Mouse (Mus musculus) lung, adult 2 months (tissue): ENCODE data around the gene Clic3. TPM values are rescaled to one million over a fixed set of nuclear protein-coding genes. Genes with fewer than 3 reads are reported as not detected.

ENCODE experiments used
- DNase-seq: peaks from one replicate; pipeline ENCODE4 v3.0.0; 2022
- H3K4me1 ChIP-seq: fragments of 200-500 bp; 2 replicates; pipeline ENCODE4 v1.6.1; 2011; ENCODE audit warnings: low read length; ENCODE audit not compliant: control insufficient read depth, insufficient read depth
- H3K4me3 ChIP-seq: fragments of 200-500 bp; replicated peaks from 2 replicates; pipeline ENCODE3; 2011; ENCODE audit warnings: low read depth, mild to moderate bottlenecking, control low read depth, low read length; ENCODE audit errors: extremely low read depth
- CTCF ChIP-seq: fragments of 200-500 bp; IDR thresholded peaks from 2 replicates; pipeline ENCODE4 v1.5.1; 2011; ENCODE audit warnings: mild to moderate bottlenecking, low read length, control low read depth; ENCODE audit not compliant: insufficient read depth
- POLR2A ChIP-seq: fragments of 200-500 bp; IDR thresholded peaks from 2 replicates; pipeline ENCODE4 v1.6.1; 2011; ENCODE audit warnings: low read depth, mild to moderate bottlenecking, control low read depth, low read length, borderline replicate concordance; ENCODE audit errors: extremely low read depth
- WGBS: fragments of 180-500 bp; shearing (Covaris S2); methylation state at CpG from one replicate; pipeline ENCODE4 v1.1.7; 2018; 5-methylcytosine and 5-hydroxymethylcytosine counted together
- polyA plus RNA-seq: library from polyadenylated mRNA; depleted of rRNA; stranded (reverse); fragments of >200 nt; gene quantifications from 2 replicates; pipeline ENCODE4 v1.2.3, GENCODE M21; 2012

Gene Clic3
- polyA plus RNA-seq, 1 experiment: 1,847 TPM

DNA sequence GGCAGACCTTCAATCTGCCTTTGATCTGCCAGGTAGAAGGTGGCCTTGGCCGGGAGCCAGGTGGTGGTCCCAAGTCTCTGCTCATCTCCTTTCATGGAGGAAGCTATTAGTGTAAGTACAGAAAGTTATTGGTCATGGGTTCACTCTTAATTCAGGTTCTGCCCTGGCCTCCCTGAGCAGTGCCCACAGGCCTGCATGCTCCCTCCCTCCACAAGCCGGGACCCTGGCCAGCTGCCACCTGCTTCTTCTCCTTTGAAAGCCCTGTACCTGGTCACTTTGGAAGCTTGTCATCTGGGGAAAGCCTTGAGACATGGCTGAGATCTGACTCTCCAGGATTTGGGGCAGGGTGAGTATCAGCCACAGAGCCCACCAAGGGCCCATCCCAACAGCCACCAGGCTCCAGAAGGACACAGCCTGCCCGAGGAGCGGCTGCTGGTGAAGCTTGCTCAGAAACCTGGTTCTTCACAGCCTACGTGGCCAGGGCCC, 36.9 kb downstream of the Clic3 start, which contains the start of gene Lcn12:
Gene Lcn12 (minus strand): TSS at position 436 of the 486 bp plus-strand sequence.
- TF ChIP-seq POLR2A: no peak
- no peak for TF ChIP-seq CTCF
- WGBS: 81% methylated on average over 5 of the region's 5 CpGs
- no peak for DNase-seq
- Histone ChIP-seq H3K4me3 (no peak within 1 kb of the TSS), H3K4me1 (no peaks in the 10 kb centered on the region)

GRCm38 (mm10) chr2:25496462-25496861, 39.8 kb downstream of the Clic3 start:
- H3K4me3 ChIP-seq: no peak overlapping the region
- 41% methylated on average over 4 of the region's 4 CpGs for WGBS
- peaks cover 5% of the 10 kb centered on the region for H3K4me1 ChIP-seq
- DNase-seq: no peak
- TF ChIP-seq POLR2A (no peak), CTCF (0 out of 2 replicates have a peak, but pooled peaks have one; percentile 20)

- H3K4me1 ChIP-seq: peaks cover 9% of the 10 kb centered on the region
- TF ChIP-seq CTCF: no peak
- DNase-seq: no peak
- H3K4me3 ChIP-seq: no peak overlapping the region
- WGBS: 36% methylated on average over 6 of the region's 6 CpGs
Observed at GRCm38 (mm10) chr2:25497846-25498575, 41.4 kb downstream of the Clic3 start.

GRCm38 (mm10) chr2:25498622-25499478, 42.2 kb downstream of the Clic3 start:
- DNase-seq: no peak
- peaks cover 9% of the 10 kb centered on the region for H3K4me1 ChIP-seq
- 70% methylated on average over 15 of the region's 15 CpGs for WGBS
- TF ChIP-seq CTCF (no peak), POLR2A (no peak)
- no peak overlapping the region for H3K4me3 ChIP-seq

- Histone ChIP-seq H3K4me1 (peaks cover 9% of the 10 kb centered on the region), H3K4me3 (peak overlapping the region; percentile 37)
- DNase-seq: no peak
- WGBS: 60% methylated on average over 6 of the region's 6 CpGs
- TF ChIP-seq CTCF (no peak), POLR2A (no peak)
Observed at GRCm38 (mm10) chr2:25500071-25500575, 43.5 kb downstream of the Clic3 start.

- under 1% methylated on average over 43 of the region's 44 CpGs for WGBS
- peaks cover 9% of the 10 kb centered on the region for H3K4me1 ChIP-seq
- peak within 1 kb of the TSS; percentile 81 for H3K4me3 ChIP-seq
- TF ChIP-seq CTCF: no peak
- peak; percentile 82 for TF ChIP-seq POLR2A
- peak; percentile 75 for DNase-seq
Observed at GRCm38 (mm10) chr2:25500576-25501405, 44.2 kb downstream of the Clic3 start, which contains the start of gene Fbxw5. Gene Fbxw5, plus strand, starts transcription at chr2:25500750.

DNA sequence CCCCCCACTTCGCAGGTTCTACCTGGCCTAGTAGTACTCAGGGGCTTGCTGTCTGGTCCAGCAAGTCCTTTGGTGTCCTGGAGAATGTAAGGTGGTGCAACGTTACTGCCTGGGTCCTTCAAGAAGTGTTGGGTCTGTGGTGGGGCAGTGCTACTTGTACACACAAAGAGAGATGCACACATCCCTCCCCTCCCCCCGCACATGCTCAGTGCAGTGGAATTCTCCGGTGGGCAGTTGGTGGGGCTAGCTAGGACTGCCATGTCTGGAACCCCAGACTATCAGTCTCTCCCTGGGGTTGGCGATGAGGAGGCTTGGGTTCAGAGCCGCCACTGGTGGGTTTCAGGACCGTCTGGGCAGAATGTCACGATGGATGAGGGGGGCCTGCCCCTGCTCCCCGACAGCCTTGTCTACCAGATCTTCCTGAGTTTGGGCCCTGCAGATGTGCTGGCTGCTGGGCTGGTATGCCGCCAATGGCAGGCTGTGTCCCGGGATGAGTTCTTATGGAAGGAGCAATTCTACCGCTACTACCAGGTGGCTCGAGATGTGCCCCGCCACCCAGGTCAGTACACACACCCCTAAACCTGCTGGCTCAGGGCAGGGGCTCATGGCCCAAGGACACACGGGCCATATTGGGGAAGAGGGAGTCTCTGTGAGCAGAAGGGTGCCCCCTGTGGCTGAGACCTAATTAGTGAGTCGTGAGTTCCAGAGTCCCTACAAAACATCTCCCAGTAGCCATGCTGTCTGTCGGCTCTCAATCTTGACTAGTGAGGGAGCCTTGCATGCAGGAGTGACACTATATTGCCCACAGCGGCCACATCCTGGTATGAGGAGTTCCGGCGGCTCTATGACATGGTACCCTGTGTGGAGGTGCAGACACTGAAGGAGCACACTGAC, 45.2 kb downstream of the Clic3 start, which contains the start of gene C8g:
Gene C8g (minus strand): TSS at position 127 of the 894 bp plus-strand sequence.
- DNase-seq: no peak
- no peak for TF ChIP-seq CTCF
- TF ChIP-seq POLR2A: no peak
- 69% methylated on average over 20 of the region's 20 CpGs for WGBS
- Histone ChIP-seq H3K4me1 (peaks cover 9% of the 10 kb centered on the region), H3K4me3 (peak within 1 kb of the TSS; percentile 81)

- H3K4me3 ChIP-seq: no peak overlapping the region
- TF ChIP-seq CTCF (no peak), POLR2A (no peak)
- DNase-seq: no peak
- peaks cover 9% of the 10 kb centered on the region for H3K4me1 ChIP-seq
- 82% methylated on average over 3 of the region's 3 CpGs for WGBS
Observed at GRCm38 (mm10) chr2:25502726-25503125, 46.1 kb downstream of the Clic3 start.
